Mouse (Mus musculus): ENCODE results near the gene Gm49396. TPM values are rescaled to one million over a fixed set of nuclear protein-coding genes. Genes with fewer than 3 reads are reported as not detected.

The Gm49396 gene
- polyA plus RNA-seq, 1 experiment from 2014 or later = 4.5 TPM

DNA sequence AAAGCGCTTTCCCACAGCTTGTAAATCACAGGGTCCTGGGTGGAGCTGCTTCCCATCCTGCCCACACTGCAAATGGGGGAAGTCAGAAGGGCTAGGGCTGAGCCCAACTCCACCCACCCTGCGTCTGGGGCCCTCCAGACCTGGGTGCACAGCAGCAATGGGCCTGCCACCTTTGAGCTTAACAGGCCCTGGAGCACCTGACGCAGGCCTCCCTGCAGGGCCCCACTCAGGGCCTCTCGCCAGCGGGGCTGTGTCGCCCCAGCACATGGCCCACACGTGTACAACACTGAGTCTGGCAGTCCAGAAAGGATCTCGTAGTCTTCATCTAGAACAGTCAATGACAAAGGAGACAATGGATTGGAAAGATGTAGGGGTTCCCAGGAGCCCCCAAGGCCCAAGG is 16.8 kb downstream of the Gm49396 start:
- DNase-seq (ENCODE audit: low spot score) = no peak
- peaks cover 75% of the 10 kb centered on the region for H3K36me3 ChIP-seq (ENCODE audit: insufficient read depth, low read length)
- no peak for ATAC-seq
- WGBS = 90% methylated on average over 8 of the region's 8 CpGs
- TF ChIP-seq CTCF (IDR thresholded peaks at IDR 0.05) = no peak
- no peak for TF ChIP-seq EP300 (IDR thresholded peaks at IDR 0.05)
- no peak overlapping the region for H3K4me2 ChIP-seq (replicated peaks; ENCODE audit: low read depth, low read length)
- no peak overlapping the region for H3K27ac ChIP-seq (ENCODE audit: low read length)
- H3K9ac ChIP-seq (replicated peaks; ENCODE audit: low read depth) = no peak overlapping the region
- H3K27me3 ChIP-seq (replicated peaks; ENCODE audit: insufficient read depth, low read length) = no peaks in the 10 kb centered on the region
- H3K4me1 ChIP-seq (ENCODE audit: insufficient read depth, low read depth, low read length) = no peaks in the 10 kb centered on the region
- H3K4me3 ChIP-seq (ENCODE audit: low read depth, low read length) = no peak overlapping the region
- H3K9me3 ChIP-seq (ENCODE audit: low read length) = no peaks in the 10 kb centered on the region

DNA sequence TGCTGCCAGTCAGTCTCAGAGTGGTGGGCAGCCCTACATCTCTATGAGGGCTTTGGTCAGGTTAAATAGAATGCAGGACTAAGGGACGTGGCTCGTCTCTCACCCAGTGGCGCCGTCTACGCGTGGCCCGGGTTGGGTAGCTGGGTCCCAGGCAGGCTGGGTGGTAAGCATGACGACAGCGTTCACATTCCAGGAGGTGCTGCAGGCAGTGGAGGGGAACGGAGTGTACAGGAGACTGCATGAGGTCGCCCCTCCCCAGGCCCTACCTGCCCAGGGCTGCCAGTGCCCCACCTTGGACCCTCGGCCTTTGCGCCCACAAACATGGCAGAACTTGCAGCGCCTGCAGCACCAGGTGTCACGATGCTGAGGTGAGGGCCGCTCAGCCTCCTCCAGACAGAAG is 18.4 kb downstream of the Gm49396 start:
- WGBS = 90% methylated on average over 16 of the region's 16 CpGs
- TF ChIP-seq EP300 (IDR thresholded peaks at IDR 0.05) (no peak), CTCF (IDR thresholded peaks at IDR 0.05) (no peak)
- H3K4me1 ChIP-seq (ENCODE audit: insufficient read depth, low read depth, low read length) = no peaks in the 10 kb centered on the region
- no peak overlapping the region for H3K4me3 ChIP-seq (ENCODE audit: low read depth, low read length)
- H3K4me2 ChIP-seq (replicated peaks; ENCODE audit: low read depth, low read length) = no peak overlapping the region
- H3K27ac ChIP-seq (ENCODE audit: low read length) = no peak overlapping the region
- peaks cover 59% of the 10 kb centered on the region for H3K36me3 ChIP-seq (ENCODE audit: insufficient read depth, low read length)
- no peaks in the 10 kb centered on the region for H3K9me3 ChIP-seq (ENCODE audit: low read length)
- no peaks in the 10 kb centered on the region for H3K27me3 ChIP-seq (replicated peaks; ENCODE audit: insufficient read depth, low read length)
- DNase-seq (ENCODE audit: low spot score) = no peak
- no peak for ATAC-seq
- no peak overlapping the region for H3K9ac ChIP-seq (replicated peaks; ENCODE audit: low read depth)

DNA sequence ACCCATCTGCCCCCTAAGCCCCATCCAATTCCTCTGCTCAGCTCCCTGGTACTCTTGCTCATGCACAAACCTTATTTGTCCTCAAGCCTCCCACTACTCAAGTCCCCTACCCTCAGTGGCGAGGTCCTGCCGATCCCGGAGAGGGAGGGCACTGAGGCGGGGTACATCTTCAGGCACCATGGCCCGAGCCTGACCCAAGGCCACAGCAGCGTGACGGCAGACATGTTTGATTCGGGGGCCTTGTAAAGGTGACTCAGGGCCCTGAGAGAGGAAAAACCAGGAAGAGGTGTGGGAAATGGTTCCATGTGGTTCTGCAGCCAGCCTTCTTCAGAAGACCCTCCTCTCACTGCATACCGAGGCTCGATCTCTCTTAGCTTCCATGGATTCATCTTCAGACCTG is 21.2 kb downstream of the Gm49396 start:
- Histone ChIP-seq H3K27ac (ENCODE audit: low read length) (no peak overlapping the region), H3K9me3 (ENCODE audit: low read length) (no peaks in the 10 kb centered on the region), H3K4me1 (ENCODE audit: insufficient read depth, low read depth, low read length) (peaks cover 4% of the 10 kb centered on the region), H3K4me3 (ENCODE audit: low read depth, low read length) (no peak overlapping the region), H3K36me3 (ENCODE audit: insufficient read depth, low read length) (peaks cover 33% of the 10 kb centered on the region), H3K27me3 (replicated peaks; ENCODE audit: insufficient read depth, low read length) (no peaks in the 10 kb centered on the region), H3K4me2 (replicated peaks; ENCODE audit: low read depth, low read length) (no peak overlapping the region), H3K9ac (replicated peaks; ENCODE audit: low read depth) (no peak overlapping the region)
- DNase-seq (ENCODE audit: low spot score) = no peak
- TF ChIP-seq EP300 (IDR thresholded peaks at IDR 0.05) = no peak
- TF ChIP-seq CTCF (IDR thresholded peaks at IDR 0.05) = no peak
- no peak for ATAC-seq
- WGBS = 88% methylated on average over 10 of the region's 10 CpGs

DNA sequence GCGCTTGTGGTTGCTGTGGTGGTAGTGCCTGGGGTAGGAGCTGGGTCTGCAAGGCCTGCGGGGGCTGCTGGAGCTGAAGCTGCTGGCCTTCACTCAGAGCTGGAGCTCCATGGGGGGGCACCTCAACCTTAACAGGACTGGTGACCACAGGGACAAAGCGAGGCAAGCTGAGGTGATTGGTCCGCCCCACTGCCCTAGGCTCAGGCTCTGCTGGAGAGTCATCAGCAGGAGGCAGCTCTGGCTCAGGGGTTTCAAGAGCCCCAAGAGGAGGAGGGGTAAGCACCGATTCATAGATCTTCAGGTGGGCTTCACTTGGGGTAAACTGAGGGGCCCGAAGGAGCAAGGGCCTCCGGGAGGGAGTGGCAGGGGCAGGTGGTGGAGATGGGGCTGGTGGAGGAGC is 22.0 kb downstream of the Gm49396 start:
- Histone ChIP-seq H3K9ac (replicated peaks; ENCODE audit: low read depth) (no peak overlapping the region), H3K4me3 (ENCODE audit: low read depth, low read length) (no peak overlapping the region), H3K4me1 (ENCODE audit: insufficient read depth, low read depth, low read length) (peaks cover 4% of the 10 kb centered on the region), H3K27me3 (replicated peaks; ENCODE audit: insufficient read depth, low read length) (no peaks in the 10 kb centered on the region), H3K27ac (ENCODE audit: low read length) (no peak overlapping the region), H3K36me3 (ENCODE audit: insufficient read depth, low read length) (peaks cover 25% of the 10 kb centered on the region; the same call in 1 of the 2 replicates), H3K9me3 (ENCODE audit: low read length) (no peaks in the 10 kb centered on the region), H3K4me2 (replicated peaks; ENCODE audit: low read depth, low read length) (no peak overlapping the region)
- WGBS = 95% methylated on average over 7 of the region's 7 CpGs
- DNase-seq (ENCODE audit: low spot score) (no peak), ATAC-seq (no peak)
- no peak for TF ChIP-seq EP300 (IDR thresholded peaks at IDR 0.05)

DNA sequence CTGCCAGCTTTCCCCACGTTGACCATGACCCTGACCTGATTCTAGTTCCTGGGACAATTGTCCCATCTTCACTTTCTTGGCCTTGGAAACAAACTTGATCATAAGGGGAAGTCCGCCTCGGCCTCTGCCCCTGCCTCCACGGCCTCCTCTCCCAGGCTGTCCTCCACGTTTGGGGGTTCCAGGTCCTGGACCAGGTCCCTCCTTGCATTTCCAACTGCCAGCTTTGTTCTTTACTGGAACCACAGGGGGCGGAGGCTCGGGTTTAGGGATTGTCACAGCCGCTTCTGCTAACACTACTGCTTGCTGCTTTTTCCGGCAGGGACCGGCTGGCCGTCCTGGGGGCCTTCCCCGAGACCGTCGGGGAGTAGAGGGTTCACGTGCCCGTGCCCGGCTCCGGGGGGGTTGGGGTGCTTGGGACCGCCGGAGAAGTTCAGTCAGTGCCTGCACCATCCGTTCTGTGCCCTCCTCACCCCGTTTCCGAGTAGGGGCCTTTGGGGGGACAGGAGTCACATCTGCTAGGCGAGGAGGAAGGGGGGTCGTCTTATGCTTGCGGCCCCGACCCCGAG is 23.4 kb downstream of the Gm49396 start:
- H3K4me3 ChIP-seq (ENCODE audit: low read depth, low read length) = no peak overlapping the region
- TF ChIP-seq CTCF (IDR thresholded peaks at IDR 0.05) = no peak
- no peak for TF ChIP-seq EP300 (IDR thresholded peaks at IDR 0.05)
- WGBS = 86% methylated on average over 28 of the region's 28 CpGs

DNA sequence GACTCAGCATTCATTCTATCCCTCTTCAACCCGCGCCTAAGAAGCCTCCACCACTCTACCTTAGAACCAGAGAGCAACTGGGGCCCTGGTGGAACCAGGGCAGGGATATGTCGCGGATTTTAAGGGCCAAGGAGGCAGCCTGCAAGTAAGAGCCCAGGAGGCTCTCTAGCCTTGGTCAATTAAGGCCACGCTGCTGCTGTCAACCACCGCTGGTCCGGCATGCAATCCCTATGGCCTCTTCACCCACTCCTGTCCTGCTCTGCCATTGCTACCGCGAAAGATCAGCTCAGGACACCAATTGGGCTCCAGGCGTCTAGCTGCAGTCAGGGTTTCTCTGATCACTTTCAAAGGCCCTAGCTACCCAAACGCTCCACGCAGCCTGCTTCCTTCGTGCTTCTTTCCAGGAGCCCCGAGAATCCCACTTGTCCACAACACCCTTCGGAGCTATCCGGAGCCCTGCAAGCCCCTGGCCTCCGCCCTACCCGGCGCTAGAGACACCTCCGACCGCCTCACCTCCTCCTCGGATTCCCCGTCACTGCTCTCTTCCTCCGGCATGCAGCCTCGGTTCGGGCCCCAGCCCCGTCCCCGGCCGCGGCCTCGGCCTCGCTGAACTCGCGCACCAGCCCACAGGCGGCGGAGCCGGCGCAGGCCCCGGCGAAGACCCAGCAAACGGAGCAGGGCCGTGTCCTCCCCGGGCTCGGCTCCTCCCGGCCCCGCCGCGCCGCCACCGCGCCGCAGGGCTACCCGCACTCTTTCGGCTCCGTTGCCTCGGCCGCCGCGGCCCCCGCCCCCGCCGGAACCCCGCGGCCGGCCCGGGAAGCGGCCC is 24.9 kb downstream of the Gm49396 start:
- TF ChIP-seq CTCF (IDR thresholded peaks at IDR 0.05) = no peak
- 0 out of 2 replicates have a peak, but pooled peaks cover 13% of the 10 kb centered on the region for H3K36me3 ChIP-seq (ENCODE audit: insufficient read depth, low read length)
- WGBS = 1% methylated on average over 61 of the region's 67 CpGs

More for the DNA sequence above, 23.4 kb downstream of the Gm49396 start:
- peaks cover 4% of the 10 kb centered on the region for H3K4me1 ChIP-seq (ENCODE audit: insufficient read depth, low read depth, low read length)
- H3K36me3 ChIP-seq (ENCODE audit: insufficient read depth, low read length) = peaks cover 15% of the 10 kb centered on the region; the same call in 1 of the 2 replicates
- no peaks in the 10 kb centered on the region for H3K9me3 ChIP-seq (ENCODE audit: low read length)
- DNase-seq (ENCODE audit: low spot score) (no peak), ATAC-seq (no peak)
- H3K27me3 ChIP-seq (replicated peaks; ENCODE audit: insufficient read depth, low read length) = no peaks in the 10 kb centered on the region
- H3K9ac ChIP-seq (replicated peaks; ENCODE audit: low read depth) = no peak overlapping the region; the same call in 1 of the 2 replicates
- H3K27ac ChIP-seq (ENCODE audit: low read length) = no peak overlapping the region
- H3K4me2 ChIP-seq (replicated peaks; ENCODE audit: low read depth, low read length) = no peak overlapping the region

More for the DNA sequence above, 24.9 kb downstream of the Gm49396 start:
- H3K27me3 ChIP-seq (replicated peaks; ENCODE audit: insufficient read depth, low read length) = no peaks in the 10 kb centered on the region
- peak overlapping the region; percentile 97 for H3K9ac ChIP-seq (replicated peaks; ENCODE audit: low read depth)
- H3K4me2 ChIP-seq (replicated peaks; ENCODE audit: low read depth, low read length) = peak overlapping the region; percentile 73
- ATAC-seq (peak; percentile 11), DNase-seq (ENCODE audit: low spot score) (peak; percentile 39)
- H3K9me3 ChIP-seq (ENCODE audit: low read length) = no peaks in the 10 kb centered on the region
- peak overlapping the region; percentile 95 for H3K4me3 ChIP-seq (ENCODE audit: low read depth, low read length)
- peaks cover 4% of the 10 kb centered on the region for H3K4me1 ChIP-seq (ENCODE audit: insufficient read depth, low read depth, low read length)
- H3K27ac ChIP-seq (ENCODE audit: low read length) = peak overlapping the region; percentile 94
